Mouse (Mus musculus) cerebellum, adult 2 months (tissue): Measurements from ENCODE around the gene Anapc15-ps.

ENCODE experiments used
- CTCF ChIP-seq: fragments of 200-500 bp; IDR thresholded peaks from 2 replicates; pipeline ENCODE4 v1.5.1; 2011; ENCODE audit warnings: low read depth, mild to moderate bottlenecking, control low read depth, low read length, moderate library complexity, borderline replicate concordance; ENCODE audit not compliant: insufficient read depth
- POLR2A ChIP-seq: fragments of 200-500 bp; IDR thresholded peaks from 2 replicates; pipeline ENCODE4 v1.6.1; 2011; ENCODE audit warnings: low read length, control low read depth, borderline replicate concordance; ENCODE audit not compliant: insufficient read depth

DNA sequence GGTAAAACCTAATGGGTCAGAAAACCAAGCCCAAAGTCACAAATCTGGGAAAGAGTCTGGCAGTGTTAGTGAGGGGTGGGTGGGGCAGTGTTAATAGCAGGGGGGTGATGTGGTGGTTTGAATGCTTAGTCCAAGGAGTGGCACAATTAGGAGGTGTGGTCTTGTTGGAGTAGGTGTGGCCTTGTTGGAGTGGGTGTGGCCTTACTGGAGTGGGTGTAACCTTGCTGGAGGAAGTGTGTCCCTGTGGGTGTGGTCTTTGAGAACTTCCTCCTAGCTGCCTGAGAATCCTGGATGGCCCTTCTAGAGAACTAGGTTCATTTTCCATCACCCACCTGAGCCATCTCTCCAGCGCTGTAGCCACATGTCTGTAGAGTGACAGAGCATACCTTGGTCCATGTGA is 16.6 kb upstream of the Anapc15-ps start:
- TF ChIP-seq CTCF, result no peak
- no peak for TF ChIP-seq POLR2A
